Mouse (Mus musculus) testis, adult 2 months (tissue): ENCODE data around the gene Fosb.

Experiments
- CTCF ChIP-seq: fragments of 200-500 bp; IDR thresholded peaks from 2 replicates; pipeline ENCODE4 v1.5.1; 2012; ENCODE audit warnings: low read depth, mild to moderate bottlenecking, inconsistent platforms, low read length, moderate library complexity; ENCODE audit not compliant: control insufficient read depth, insufficient read depth, insufficient replicate concordance
- POLR2A ChIP-seq: fragments of 200-500 bp; IDR thresholded peaks from 2 replicates; pipeline ENCODE4 v1.6.1; 2012; ENCODE audit warnings: low read depth, mild to moderate bottlenecking, inconsistent platforms, low read length, moderate library complexity; ENCODE audit not compliant: control insufficient read depth

GRCm38 (mm10) chr7:19356311-19356710 lies 46.5 kb upstream of the Fosb start:
- TF ChIP-seq CTCF (no peak), POLR2A (no peak)
